Mouse (Mus musculus): ENCODE measurements around the gene Arhgap10.

Gene Arhgap10

GRCm38 (mm10) chr8:77406846-77407245, 110.9 kb downstream of the Arhgap10 start:
- DNase-seq (ENCODE audit: low read depth, low spot score), result no peak

DNA sequence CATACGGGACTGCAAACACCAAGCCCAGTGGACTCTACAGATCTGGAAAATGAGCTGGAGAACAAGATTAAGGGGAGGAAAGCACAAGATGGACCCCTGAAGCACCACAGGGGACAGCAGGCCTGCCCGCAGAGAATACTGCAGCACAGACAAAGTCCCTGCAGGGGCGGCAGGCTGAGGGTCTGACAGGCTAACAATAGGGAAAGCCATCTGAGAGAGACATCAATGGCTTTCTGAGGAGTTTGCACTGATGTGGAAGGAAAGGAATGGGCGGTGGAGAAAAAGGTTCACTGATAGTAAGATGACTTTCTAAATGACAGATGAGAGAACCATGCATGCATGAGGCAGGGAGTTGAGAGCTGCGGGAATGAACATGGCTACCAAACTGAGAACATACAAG, 111.3 kb downstream of the Arhgap10 start:
- DNase-seq (ENCODE audit: low read depth, low spot score), result no peak

- DNase-seq (ENCODE audit: low read depth, low spot score), result no peak
These were observed 113.7 kb downstream of the Arhgap10 start for GRCm38 (mm10) chr8:77404017-77404416.

GRCm38 (mm10) chr8:77401934-77402333, 115.8 kb downstream of the Arhgap10 start:
- peak; percentile 56 for DNase-seq (ENCODE audit: low read depth, low spot score)

- no peak for DNase-seq (ENCODE audit: low read depth, low spot score)
These were observed 116.6 kb downstream of the Arhgap10 start for GRCm38 (mm10) chr8:77401140-77401539.

DNA sequence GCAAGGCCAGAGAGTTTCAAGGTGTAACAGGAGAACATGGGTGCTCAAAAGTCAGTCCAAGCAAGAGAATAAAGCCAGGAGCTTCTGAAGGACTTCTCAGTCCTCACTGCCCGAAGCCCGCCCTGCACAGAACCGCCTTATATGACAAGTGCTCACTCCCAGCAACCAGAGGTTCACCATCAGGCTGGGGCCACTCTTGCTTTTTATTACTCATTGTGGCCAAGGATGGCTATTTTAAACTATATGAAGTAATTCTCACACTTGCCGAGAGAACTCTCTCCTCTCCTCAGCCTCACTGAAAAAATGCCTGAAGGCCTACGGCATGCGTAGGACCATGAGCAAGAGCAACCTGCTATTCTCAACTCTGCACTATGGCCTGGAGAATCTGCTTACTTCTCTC, 133.7 kb downstream of the Arhgap10 start:
- no peak for DNase-seq (ENCODE audit: low read depth, low spot score)

GRCm38 (mm10) chr8:77383671-77384070, 134.1 kb downstream of the Arhgap10 start:
- no peak for DNase-seq (ENCODE audit: low read depth, low spot score)

DNA sequence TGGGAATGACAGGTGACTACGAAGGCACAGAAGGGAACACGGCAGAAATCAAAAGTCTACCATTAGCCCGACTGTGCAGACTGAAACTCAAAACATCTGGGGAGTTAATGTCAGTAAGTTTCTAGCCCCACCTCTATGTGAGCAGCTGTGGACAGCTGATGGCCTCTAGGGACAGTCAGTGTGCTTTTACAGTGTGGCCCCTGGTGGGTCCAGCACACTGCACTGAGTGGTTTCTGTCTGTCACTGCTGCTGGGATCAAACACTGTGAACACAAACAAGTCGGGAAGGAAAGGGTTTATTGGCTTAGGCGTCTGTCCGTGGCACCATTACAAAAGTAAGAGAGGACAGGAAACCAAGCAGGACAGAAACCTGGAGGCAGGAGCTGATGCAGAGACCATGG, 136.9 kb downstream of the Arhgap10 start:
- DNase-seq (ENCODE audit: low read depth, low spot score), result no peak

DNA sequence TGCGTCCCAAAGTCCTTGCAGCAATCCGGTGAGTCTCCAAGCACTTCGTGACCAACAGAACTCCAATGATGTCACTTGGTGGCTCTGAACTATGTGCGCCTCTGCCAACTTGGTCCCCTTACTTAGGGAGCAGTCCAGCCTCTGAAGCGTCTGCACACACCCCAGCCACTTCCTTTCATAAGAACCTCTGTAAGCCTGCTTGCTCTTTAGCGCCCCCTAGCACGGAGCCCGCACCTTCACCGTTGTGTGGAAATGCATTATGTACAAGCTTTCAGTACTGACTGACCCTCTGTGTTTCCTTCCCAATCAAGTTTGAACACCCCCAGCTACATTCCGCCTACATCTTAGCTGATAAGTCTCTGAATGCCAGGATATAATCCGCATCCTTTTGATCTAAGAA, 138.5 kb downstream of the Arhgap10 start:
- peak; percentile 55 for DNase-seq (ENCODE audit: low read depth, low spot score)

GRCm38 (mm10) chr8:77376451-77376853, 141.3 kb downstream of the Arhgap10 start:
- peak; percentile 94 for DNase-seq (ENCODE audit: low read depth, low spot score)

DNA sequence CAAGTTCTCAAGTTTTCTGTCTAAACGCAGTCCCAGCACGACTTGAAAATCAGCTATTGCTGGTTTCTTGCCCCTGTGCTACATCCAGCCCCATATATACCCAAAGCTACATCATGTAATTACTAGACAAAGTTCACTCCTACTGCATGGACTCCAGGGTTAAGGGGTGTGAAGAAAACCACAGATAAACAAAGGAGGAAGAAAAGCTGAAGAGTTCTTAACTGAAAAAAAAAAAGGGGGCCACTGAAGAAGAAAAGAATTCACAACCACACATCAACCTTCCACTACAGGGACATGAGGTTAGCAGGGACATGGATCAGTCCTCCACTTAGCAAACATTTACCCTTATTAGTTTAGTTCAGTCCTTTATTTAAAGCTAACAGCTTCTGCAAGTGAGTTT, 141.8 kb downstream of the Arhgap10 start:
- DNase-seq (ENCODE audit: low read depth, low spot score), result no peak

- DNase-seq (ENCODE audit: low read depth, low spot score), result no peak
These were observed 146.7 kb downstream of the Arhgap10 start for GRCm38 (mm10) chr8:77371006-77371405.

DNA sequence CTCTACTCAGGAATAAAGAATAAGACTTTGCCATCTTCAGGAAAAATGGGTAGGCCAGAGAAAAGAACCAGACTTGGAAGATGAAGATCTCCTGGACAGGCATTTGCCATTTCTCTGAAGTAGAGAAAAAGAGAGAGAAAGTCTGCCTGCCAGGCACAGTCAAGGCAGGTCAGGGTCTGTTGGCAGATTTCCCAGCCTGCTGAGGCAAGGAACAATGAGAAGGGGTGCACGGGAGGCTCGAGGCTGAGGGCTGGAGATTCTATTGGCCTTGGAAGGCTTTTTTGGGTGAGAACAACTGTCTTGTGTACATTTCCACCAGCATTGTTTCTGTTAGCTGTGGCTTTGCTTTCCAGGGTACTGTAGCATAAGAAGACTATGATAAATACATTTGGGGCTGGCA, 147.4 kb downstream of the Arhgap10 start:
- DNase-seq (ENCODE audit: low read depth, low spot score), result no peak

DNA sequence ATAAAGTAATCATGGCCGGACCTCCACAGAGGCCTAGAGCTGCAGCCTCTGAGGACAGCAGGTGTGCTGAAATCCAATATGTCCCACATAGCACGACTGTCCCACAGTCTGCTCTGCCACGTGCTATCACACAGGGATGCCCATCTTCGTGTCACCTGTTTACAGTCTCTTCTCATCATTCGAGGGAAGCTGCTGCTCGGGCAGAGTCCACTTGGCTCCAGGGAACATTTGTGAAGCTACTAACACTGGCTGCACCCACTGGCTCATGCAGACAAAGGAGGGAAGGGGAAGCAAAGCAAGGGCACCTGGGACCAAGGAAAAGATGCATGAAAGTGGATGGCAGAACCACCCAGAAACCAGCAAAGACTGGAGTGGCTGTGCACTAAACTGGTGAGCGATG, 148.1 kb downstream of the Arhgap10 start:
- no peak for DNase-seq (ENCODE audit: low read depth, low spot score)

- DNase-seq (ENCODE audit: low read depth, low spot score), result peak; percentile 35
These were observed 150.7 kb downstream of the Arhgap10 start for GRCm38 (mm10) chr8:77367091-77367490.

GRCm38 (mm10) chr8:77366446-77366845, 151.3 kb downstream of the Arhgap10 start:
- DNase-seq (ENCODE audit: low read depth, low spot score), result no peak

DNA sequence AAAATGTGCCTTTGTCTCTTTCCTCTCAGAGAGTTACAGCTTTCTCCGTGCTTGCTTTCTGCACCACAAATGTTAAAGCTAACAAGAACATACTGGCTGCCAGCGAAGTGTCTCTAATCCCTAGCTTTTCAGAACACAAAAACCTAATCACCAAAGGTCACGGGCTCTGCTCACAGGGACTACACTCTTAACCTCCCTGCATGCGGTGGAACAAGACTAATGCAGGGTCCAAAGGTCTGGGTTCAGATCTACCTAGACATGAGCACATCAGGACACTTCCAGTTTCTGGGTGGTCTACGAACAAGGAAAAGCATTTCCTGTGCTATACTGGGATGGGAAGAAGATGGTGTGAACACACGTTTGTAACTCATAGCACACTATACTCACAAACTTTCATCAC, 151.8 kb downstream of the Arhgap10 start:
- DNase-seq (ENCODE audit: low read depth, low spot score), result no peak

DNA sequence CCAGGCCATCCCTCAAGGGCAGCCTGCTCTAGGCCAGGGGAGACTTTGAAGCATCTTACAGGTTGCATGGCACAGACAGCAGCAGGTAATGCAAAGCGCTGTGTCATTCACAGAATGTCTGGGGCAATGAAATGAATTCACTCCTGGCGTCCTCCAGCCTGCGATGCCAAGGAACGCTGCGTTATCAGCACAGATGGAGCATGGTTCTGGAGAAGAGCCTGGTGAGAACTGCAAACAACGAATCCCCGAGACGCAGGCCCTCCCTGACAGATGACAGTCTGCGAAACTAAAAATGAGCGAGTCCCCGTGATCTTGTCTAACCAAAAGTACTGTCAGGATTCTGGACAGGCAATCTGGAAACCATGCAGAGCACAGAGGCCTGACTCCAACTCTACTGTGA, 153.3 kb downstream of the Arhgap10 start:
- DNase-seq (ENCODE audit: low read depth, low spot score), result peak; percentile 87

DNA sequence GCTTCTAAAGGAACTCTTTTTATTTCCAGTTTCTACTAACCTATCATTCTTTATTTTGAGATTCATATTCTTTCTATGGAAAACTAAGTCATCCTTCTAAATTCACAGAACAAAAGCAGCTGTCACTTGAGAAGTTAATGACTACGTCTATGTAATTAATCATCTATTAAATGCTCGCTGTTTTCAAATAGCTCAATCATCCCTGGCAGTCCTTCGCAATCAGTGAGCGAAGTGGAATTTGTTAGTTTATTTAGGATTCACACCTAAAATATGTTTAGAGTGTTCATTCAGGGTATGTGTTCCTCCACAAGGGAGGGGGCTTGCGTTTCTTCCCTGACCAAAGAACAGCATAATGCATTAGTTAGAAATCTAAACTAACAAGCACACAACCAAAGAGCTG, 156.9 kb downstream of the Arhgap10 start:
- DNase-seq (ENCODE audit: low read depth, low spot score), result no peak

DNA sequence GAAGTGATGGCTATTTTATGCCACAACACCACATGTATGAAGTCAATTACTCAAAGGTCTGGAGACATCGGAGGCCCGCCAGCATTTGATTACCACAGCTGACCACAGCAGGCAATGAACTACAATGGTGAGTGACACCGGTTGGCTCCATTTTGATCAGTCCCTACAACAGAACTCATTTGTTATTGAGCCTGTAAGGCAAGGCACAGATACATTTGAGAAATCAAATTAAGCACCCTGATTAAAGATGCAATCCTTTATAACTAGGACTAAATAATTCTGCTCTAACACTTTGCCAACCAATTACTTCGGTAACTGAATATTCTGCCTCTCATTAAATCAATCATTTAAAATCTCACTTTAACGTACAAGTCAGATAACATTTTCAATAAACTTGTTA, 157.3 kb downstream of the Arhgap10 start:
- DNase-seq (ENCODE audit: low read depth, low spot score), result no peak

DNA sequence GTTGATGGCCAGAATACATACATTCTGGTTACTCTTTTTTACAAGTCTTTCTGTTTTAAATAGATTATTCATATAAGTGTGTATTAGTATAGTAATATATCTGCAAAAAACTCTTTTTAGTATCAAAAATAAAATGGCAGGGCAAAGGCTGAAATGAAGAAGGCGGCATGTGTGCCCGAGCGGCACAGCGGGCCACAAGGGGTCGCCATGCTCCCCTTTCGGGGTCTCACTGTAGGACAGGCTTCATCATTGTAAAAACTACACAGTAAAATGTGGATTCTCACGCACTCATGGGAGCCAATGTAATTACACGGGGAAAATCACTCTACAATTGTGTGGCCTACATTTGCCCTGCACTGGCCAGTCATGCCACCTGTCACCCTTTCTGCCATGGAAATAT, 160.6 kb downstream of the Arhgap10 start:
- DNase-seq (ENCODE audit: low read depth, low spot score), result no peak

DNA sequence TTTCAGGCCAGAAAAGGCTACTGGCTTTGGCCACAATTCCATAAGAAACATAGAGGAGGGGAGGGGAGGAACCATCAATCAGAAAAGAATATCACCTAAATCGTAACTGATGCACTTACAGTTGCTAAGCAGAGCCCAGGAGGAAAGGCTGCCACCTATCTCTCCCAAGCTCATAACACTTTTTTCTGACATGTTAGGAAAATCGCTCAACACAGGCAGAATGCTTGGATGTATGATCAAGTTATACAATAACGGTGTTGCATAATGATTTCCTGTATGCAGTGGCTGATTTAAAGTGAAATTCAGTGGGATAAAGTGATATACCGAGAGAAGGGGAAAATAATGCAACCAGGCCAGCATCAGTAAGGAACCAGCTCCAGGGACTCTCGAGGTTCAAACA, 162.4 kb downstream of the Arhgap10 start:
- peak; percentile 67 for DNase-seq (ENCODE audit: low read depth, low spot score)

- no peak for DNase-seq (ENCODE audit: low read depth, low spot score)
These were observed 163.6 kb downstream of the Arhgap10 start for GRCm38 (mm10) chr8:77354189-77354588.

DNA sequence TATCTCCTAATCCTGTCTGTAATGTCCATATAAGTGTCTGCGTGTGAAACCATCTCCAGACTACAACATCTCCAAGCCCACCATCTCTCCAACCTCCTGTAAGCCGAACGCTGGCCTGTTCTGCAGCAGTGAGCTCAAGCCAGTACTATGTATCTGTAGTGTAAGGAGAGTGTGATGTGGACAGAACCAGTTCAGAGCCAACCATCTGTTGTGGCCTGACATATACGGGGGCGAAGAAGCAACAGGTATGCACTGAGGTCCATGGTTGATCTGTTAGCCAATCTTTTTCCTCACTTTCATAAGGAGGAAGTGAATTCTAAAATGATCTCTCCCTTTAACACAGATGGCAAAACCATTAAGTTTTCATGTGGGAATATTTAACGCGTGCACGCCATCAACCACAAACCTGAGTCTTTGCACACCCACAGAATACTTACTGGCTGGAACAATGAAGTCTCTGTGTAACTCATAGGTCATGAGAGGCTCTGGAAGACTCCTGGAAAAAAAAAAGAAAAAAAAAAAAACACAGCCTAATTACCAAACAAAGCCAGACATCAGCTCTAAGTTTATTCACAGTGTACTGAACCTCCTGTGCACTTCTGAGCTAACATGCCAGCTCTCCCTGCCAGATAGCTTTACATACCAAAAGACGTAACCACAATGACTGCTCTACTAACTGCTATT, 166.4 kb downstream of the Arhgap10 start:
- DNase-seq (ENCODE audit: low read depth, low spot score), result no peak
